Mouse (Mus musculus): ENCODE data around the gene Krt76.

DNA sequence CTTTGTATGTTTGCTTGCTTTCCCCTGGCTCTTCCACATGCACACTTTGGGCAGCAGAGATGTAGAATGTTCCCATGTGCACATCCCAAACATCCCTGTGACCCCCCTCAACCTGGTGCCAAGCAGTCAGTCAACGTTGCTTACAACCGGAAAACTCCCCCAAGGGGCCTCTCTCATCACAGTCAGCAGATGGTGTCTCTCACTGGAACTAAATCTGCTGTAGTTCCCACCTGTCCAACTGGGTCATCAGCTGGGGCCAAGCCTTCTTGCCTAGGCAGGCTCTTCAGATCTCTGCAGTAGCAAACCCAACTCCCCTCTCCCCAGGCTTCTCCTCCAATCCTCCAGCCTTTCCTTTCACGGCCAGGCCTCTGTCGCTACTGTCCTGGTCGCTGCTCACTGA, 36.0 kb downstream of the Krt76 start:
- TF ChIP-seq CTCF (IDR thresholded peaks at IDR 0.05; ENCODE audit: low read depth) (no peak), EP300 (optimal IDR thresholded peaks at IDR 0.05) (no peak)

All from stomach, postnatal 0 days (tissue).